Mouse (Mus musculus): Measurements from ENCODE around the gene Cyyr1. TPM values are rescaled to one million over a fixed set of nuclear protein-coding genes. Genes with fewer than 3 reads are reported as not detected.

The Cyyr1 gene
- polyA plus RNA-seq, 1 experiment from 2014 or later = 0.53 TPM

DNA sequence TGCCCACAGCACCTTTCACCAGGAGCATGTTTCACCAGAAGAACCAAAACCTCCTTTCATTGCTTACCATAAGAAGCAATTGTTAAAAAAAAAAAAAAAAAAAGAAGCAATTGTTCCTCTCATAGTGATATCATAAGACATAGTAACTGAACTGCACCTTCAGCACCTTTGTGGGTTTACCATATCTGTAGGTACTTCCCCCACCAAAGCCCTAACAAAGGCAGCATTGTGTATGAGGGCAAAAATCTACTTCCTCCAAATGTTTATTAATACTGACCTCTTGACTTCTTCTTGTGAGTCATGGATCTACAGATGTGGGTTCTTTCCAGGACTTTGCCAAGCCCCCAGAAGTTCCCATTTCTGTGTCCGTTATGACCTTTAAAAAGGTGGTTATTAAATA is 98.2 kb downstream of the Cyyr1 start:
- Histone ChIP-seq H3K4me3 (replicated peaks) (no peak overlapping the region), H3K4me1 (replicated peaks) (no peaks in the 10 kb centered on the region), H3K36me3 (no peaks in the 10 kb centered on the region), H3K4me2 (no peak overlapping the region), H3K9ac (no peak overlapping the region), H3K27me3 (no peaks in the 10 kb centered on the region), H3K27ac (no peak overlapping the region), H3K9me3 (replicated peaks) (no peaks in the 10 kb centered on the region)
- ATAC-seq (ENCODE audit: low read depth) (no peak), DNase-seq (no peak)
- 46% methylated on average over 1 of the region's 1 CpGs for WGBS (ENCODE audit: insufficient replicate concordance)

DNA sequence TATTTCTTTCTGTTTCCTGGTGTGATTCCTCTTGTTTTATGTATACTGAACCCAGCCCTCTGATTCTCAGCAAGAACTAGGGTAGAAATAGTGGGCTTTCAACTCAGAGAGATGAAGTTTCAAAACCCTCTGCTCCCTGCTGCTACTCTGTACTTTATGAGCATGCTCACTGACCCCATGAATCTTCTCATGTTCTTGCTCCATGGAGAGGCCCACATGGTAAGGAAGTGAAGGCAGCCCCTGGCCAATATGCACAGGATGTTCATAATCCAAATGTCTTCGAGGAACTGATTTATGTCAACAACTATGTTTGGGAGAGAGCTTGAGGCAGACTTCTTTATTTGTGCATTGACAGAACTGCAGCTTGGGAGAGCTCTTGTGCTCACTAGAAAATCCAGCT is 106.9 kb downstream of the Cyyr1 start:
- Histone ChIP-seq H3K9ac (no peak overlapping the region), H3K9me3 (replicated peaks) (no peaks in the 10 kb centered on the region), H3K4me1 (replicated peaks) (no peaks in the 10 kb centered on the region), H3K36me3 (no peaks in the 10 kb centered on the region), H3K4me2 (no peak overlapping the region), H3K4me3 (replicated peaks) (no peak overlapping the region), H3K27me3 (no peaks in the 10 kb centered on the region), H3K27ac (no peak overlapping the region)
- 41% methylated on average over 1 of the region's 1 CpGs for WGBS (ENCODE audit: insufficient replicate concordance)
- ATAC-seq (ENCODE audit: low read depth) (no peak), DNase-seq (no peak)

DNA sequence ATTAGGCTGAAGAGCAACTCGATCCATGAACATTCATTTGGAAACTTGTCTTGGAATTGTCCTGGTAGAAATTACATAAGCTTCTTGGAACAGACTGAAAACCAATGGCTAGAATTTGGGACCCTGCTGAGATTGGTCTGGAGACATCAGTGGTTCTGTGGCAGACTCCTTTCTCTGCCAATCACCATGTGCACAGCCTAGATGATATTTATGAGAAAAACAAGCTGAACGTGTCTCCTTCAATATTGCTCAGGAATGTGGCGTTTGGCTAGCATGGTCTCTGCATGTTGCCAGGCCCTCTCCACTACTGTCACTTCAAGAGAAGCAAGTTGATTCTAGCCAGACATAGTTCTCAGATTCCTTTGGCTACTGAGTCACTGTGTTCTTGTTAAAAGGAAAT is 107.4 kb downstream of the Cyyr1 start:
- Histone ChIP-seq H3K27me3 (no peaks in the 10 kb centered on the region), H3K9ac (no peak overlapping the region), H3K4me1 (replicated peaks) (no peaks in the 10 kb centered on the region), H3K36me3 (no peaks in the 10 kb centered on the region), H3K9me3 (replicated peaks) (no peaks in the 10 kb centered on the region), H3K4me3 (replicated peaks) (no peak overlapping the region), H3K27ac (no peak overlapping the region), H3K4me2 (no peak overlapping the region)
- no peak for DNase-seq
- 67% methylated on average over 3 of the region's 3 CpGs for WGBS (ENCODE audit: insufficient replicate concordance)
- no peak for ATAC-seq (ENCODE audit: low read depth)

DNA sequence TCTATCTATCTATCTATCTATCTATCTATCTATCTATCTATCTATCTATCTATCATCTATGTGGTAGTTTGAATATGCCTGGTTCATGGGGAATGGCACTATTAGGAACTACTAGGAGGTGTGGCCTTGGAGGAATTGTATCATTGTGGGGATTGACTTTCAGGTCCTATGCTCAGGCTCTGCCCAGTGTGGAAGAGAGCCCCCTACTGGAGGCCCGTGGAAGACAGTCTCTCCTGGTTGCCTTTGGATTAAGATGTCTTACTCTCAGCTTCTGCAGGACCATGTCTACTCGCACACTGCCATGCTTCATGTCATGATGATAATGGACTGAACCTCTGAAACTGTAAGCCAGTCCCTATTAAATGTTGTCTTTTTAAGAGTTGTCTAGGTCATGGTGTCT is 117.8 kb downstream of the Cyyr1 start:
- H3K27ac ChIP-seq = no peak overlapping the region
- H3K36me3 ChIP-seq = no peaks in the 10 kb centered on the region
- H3K9me3 ChIP-seq (replicated peaks) = no peaks in the 10 kb centered on the region; the same call in 1 of the 2 replicates
- no peak overlapping the region for H3K4me2 ChIP-seq
- 53% methylated on average over 2 of the region's 2 CpGs for WGBS (ENCODE audit: insufficient replicate concordance)
- DNase-seq = no peak
- no peaks in the 10 kb centered on the region for H3K27me3 ChIP-seq
- no peak overlapping the region for H3K4me3 ChIP-seq (replicated peaks)
- H3K4me1 ChIP-seq (replicated peaks) = no peaks in the 10 kb centered on the region
- no peak for ATAC-seq (ENCODE audit: low read depth)
- H3K9ac ChIP-seq = no peak overlapping the region

DNA sequence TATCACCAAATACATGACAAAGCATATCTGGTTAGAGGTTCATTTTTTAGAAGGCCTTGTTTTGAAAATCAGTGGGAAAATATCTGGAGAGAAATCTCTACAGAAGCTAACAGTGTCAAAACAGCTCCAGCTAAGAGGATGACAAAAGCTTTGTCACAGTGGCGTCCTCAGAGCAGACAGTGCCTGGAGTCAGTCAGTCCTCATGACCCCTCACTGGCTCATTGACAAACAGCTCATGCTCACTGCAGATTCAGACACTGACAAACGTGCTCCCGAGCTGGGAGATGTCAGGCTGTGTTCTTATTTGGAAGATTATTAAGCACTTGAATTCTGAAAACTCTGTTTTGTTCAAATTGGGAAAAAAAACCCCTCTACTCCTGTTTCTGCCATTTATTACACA is 124.0 kb downstream of the Cyyr1 start:
- ATAC-seq (ENCODE audit: low read depth) = no peak
- Histone ChIP-seq H3K4me1 (replicated peaks) (no peaks in the 10 kb centered on the region), H3K9me3 (replicated peaks) (no peaks in the 10 kb centered on the region), H3K9ac (no peak overlapping the region), H3K27ac (no peak overlapping the region), H3K4me2 (no peak overlapping the region), H3K4me3 (replicated peaks) (no peak overlapping the region), H3K36me3 (no peaks in the 10 kb centered on the region), H3K27me3 (no peaks in the 10 kb centered on the region)
- DNase-seq = no peak
- WGBS (ENCODE audit: insufficient replicate concordance) = 43% methylated on average over 3 of the region's 3 CpGs

DNA sequence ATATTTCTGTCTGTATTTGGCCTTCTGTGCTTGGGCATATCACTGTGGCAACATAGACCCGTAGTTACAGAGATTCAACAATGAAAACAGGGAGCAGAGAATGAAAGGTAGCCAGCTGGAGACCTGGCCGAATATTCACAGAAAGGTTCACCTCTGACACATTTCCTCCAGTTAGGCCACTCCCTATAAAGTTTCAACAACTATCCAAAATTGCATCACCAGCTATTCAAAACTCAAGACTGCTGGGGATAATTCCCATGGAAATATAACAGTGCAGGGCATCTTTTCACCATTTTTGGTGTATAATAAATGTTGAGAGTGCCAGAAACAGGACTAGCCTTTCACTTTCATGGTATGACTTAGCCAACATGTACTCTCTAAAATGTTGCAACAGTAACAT is 130.3 kb downstream of the Cyyr1 start:
- Histone ChIP-seq H3K9me3 (replicated peaks) (no peaks in the 10 kb centered on the region), H3K36me3 (no peaks in the 10 kb centered on the region), H3K4me1 (replicated peaks) (no peaks in the 10 kb centered on the region), H3K4me2 (no peak overlapping the region), H3K27ac (no peak overlapping the region), H3K9ac (no peak overlapping the region), H3K27me3 (no peaks in the 10 kb centered on the region), H3K4me3 (replicated peaks) (no peak overlapping the region)
- WGBS (ENCODE audit: insufficient replicate concordance) = 44% methylated on average over 2 of the region's 2 CpGs
- DNase-seq (no peak), ATAC-seq (ENCODE audit: low read depth) (no peak)

DNA sequence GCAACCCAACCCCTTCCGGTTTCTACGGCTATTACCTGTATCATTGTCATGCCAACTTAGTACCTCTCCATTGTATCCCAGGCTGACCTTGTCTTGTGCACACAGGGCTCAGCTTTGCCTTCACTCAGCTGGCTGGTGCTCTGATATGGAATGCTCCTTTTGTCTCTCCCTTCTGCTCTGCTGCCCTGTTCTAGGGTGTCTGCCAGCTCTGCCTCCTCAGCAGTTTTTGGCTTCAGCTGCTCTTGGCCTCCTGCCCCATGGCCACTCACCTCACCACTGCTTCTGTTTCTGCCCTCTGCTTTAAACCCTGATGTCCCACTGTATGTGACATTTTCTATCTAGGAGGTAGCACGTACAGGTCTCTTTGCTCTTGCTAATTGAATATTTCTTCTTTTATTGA is 137.8 kb downstream of the Cyyr1 start:
- no peaks in the 10 kb centered on the region for H3K36me3 ChIP-seq
- H3K4me3 ChIP-seq (replicated peaks) = no peak overlapping the region
- H3K9me3 ChIP-seq (replicated peaks) = no peaks in the 10 kb centered on the region
- no peak overlapping the region for H3K9ac ChIP-seq
- DNase-seq (no peak), ATAC-seq (ENCODE audit: low read depth) (no peak)
- no peak overlapping the region for H3K4me2 ChIP-seq
- H3K4me1 ChIP-seq (replicated peaks) = no peaks in the 10 kb centered on the region
- WGBS (ENCODE audit: insufficient replicate concordance) = 66% methylated on average over 3 of the region's 3 CpGs
- no peak overlapping the region for H3K27ac ChIP-seq
- H3K27me3 ChIP-seq = no peaks in the 10 kb centered on the region

DNA sequence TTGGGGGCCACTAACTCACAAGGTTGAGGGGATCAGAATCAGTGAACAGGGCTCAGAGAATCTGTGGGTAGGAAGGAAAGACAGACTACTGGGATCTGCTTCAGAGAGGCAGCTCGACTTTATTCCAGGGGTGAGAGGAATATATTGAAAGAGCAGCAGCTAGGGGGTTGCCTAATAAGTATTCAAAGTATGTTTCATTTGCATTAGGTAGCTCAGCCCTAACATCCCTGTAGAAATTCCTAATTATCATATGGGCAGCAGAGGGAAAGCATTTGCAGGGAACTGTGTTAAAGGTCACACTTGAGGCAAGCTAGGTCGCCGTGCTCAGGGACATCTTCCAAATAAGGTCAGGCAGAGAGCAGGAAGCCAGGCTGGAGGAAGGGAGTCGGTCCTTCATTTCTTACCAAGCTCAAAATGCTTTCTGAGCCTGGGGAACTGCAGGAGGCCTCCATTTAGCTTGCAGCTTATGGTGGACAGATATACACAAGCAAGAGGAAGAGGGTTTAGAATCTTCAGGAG is 159.7 kb downstream of the Cyyr1 start:
- no peaks in the 10 kb centered on the region for H3K9me3 ChIP-seq (replicated peaks)
- H3K9ac ChIP-seq = no peak overlapping the region
- no peaks in the 10 kb centered on the region for H3K36me3 ChIP-seq
- no peak overlapping the region for H3K27ac ChIP-seq
- H3K27me3 ChIP-seq = no peaks in the 10 kb centered on the region
- H3K4me2 ChIP-seq = no peak overlapping the region
- WGBS (ENCODE audit: insufficient replicate concordance) = 24% methylated on average over 4 of the region's 4 CpGs
- no peak for ATAC-seq (ENCODE audit: low read depth)
- H3K4me3 ChIP-seq (replicated peaks) = no peak overlapping the region
- H3K4me1 ChIP-seq (replicated peaks) = no peaks in the 10 kb centered on the region
- no peak for DNase-seq

DNA sequence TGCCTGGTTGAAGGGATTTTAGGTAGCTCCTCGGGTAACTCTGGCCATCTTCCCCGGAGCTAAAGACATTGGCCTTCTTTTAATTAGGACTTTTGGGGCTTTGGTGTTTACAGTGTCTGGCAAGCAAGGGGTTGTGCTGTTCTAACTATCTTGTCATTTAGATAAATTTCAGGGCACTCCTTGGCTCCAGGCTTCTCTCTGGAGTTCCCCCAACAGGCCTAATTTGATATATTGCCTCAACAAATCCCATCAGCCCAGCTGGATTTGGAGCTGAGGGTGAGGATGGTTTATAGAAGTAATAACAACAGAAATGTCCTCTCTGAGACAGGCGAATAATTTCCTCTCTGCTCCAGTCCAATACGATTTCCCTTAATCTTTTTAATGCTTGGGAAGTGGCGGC is 166.4 kb downstream of the Cyyr1 start:
- WGBS (ENCODE audit: insufficient replicate concordance) = 55% methylated on average over 5 of the region's 5 CpGs
- no peak overlapping the region for H3K4me2 ChIP-seq
- no peak overlapping the region for H3K27ac ChIP-seq
- no peaks in the 10 kb centered on the region for H3K36me3 ChIP-seq
- DNase-seq = no peak
- no peak overlapping the region for H3K9ac ChIP-seq
- H3K9me3 ChIP-seq (replicated peaks) = no peaks in the 10 kb centered on the region
- no peak for ATAC-seq (ENCODE audit: low read depth)
- no peaks in the 10 kb centered on the region for H3K4me1 ChIP-seq (replicated peaks)
- no peak overlapping the region for H3K4me3 ChIP-seq (replicated peaks)
- H3K27me3 ChIP-seq = no peaks in the 10 kb centered on the region

Other genes starting within 250 kb of the Cyyr1 start
- 6.3 and 8.3 TPM in 2 replicates for gene Adamts1, start 249.7 kb upstream of the Cyyr1 start, polyA plus RNA-seq (2015; fragmentation: Nextera tagmentation; extraction: Ambion mirVana)